Mouse (Mus musculus) thymus, adult 18-20 months (tissue): Measurements from ENCODE around the gene Wtap.
"Not testable (repeated sequence)": the region's sequence is repeated elsewhere in the genome, so short reads cannot be mapped to it uniquely, and the experiment has no call there.

Experiments used
- DNase-seq, 2 experiments: peaks; one replicate each; pipeline ENCODE4 v3.0.0; 2022; ENCODE audit warnings: mixed read lengths in 2 of 2

The Wtap gene

GRCm38 (mm10) chr17:12994069-12994468 lies at the start of gene Wtap:
TSS of gene Wtap (minus strand) at chr17:12994169.
- no peak for DNase-seq

DNA sequence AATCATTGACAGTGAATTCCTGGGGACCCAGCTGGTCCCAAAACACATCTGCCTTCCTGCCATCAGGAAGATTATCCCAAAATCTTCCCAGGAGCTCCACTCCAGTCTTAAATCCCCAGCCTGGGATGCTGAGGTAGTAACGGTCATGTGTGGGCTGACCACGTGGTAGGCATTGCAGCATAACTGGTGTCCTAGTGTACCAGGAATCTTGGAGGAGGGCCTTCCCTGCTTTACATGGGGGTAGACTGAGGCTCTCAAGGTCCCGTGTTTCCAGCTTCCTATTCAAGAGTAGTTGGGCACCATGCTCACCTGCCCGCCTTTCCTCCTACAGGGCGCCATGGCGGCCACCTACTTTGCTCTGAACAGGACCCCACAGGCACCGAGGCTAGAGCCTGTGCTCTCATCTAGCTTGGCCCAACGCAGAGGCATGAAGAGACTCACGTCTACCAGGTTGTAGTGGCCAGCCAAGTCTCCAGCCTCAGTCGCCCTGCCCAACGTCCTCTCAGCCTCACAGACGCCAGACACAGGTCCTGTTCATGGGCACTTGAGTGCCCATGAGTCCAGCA lies 42.7 kb upstream of the Wtap start:
- not testable (repeated sequence) for DNase-seq

DNA sequence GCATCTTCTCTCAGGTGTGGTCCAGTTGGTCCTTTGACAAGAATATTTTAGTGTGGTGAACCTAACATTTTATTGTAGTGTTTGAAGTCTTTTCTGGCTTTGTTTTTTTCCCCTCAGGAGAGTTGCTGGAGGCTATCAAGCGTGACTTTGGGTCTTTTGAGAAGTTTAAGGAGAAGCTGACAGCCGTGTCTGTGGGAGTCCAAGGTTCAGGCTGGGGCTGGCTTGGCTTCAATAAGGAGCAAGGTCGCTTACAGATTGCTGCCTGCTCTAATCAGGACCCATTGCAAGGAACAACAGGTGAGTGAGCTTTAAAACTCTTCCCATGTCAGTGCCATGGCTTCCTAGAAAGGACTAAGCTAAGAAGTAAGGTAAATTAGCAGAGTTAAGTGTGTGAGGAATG lies 19.3 kb upstream of the Wtap start:
- no peak for DNase-seq

GRCm38 (mm10) chr17:13009887-13010286 lies 15.9 kb upstream of the Wtap start:
- no peak for DNase-seq

GRCm38 (mm10) chr17:13008528-13008927 lies 14.6 kb upstream of the Wtap start:
- DNase-seq = no peak

DNA sequence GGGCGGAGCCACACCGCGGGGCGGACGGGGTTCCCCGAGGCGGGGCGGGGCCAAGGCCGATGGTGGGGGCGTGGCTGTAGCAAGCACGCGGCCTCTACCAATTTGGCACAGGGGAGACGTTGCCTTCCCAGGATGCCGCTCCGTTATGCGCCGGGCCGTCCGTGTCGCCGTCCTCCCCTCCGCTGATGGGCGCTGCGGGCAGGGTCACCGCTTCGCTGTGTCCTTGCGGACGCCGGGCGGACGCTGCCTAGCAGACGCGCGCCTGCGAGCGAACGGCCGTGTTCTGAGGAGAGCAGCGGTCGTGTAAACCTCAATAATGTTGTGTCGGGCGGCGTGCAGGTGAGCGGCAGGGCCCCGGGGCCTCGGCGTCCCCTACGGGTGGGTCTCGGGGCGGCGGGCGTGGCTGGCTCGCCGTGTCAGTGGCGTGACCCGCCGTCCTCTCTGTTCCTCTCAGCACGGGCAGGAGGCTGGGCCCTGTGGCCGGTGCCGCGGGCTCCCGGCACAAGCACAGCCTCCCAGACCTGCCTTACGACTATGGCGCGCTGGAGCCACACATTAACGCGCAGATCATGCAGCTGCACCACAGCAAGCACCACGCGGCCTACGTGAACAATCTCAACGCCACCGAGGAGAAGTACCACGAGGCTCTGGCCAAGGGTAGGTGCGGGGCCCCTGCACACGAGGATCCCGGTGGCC lies 13.9 kb upstream of the Wtap start:
- DNase-seq = peak; percentile 94

DNA sequence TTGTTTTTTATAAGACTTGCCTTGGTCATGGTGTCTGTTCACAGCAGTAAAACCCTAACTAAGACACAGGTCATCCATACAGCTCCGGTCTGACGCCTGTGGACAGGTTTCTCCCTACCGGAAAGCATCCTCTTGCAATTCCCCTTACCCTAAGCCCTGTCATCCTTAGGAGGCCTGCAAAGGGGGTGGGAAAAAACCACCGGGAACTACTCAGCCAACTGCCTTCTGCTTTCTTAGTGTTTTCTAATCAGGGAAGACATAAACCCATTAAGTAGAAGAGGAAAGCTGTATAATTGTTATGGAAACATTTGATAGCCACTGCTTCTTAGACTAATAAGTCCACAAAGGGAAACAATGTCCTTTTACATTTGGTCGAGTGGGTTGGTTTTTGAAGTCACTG lies 13.0 kb upstream of the Wtap start:
- no peak for DNase-seq

DNA sequence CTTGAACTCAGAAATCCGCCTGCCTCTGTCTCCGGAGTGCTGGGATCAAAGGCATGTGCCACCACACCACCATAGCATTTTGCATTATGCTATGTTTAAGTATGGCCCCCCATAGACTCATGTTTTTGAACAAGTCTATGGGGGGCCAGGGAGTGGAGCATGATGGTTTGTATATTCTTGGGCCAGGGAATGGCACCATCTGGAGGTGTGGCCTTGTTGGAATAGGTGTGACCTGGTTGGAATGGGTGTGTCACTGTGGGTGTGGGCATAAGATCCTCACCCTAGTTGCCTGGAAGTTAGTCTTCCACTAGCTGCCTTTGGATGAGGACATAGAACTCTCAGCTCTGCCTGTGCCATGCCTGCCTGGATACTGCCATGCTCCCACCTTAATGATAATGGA lies 12.6 kb upstream of the Wtap start, which contains the start of gene Sod2:
Gene Sod2 (plus strand): TSS at position 301 of the 400 bp plus-strand sequence.
- not testable (repeated sequence) for DNase-seq

DNA sequence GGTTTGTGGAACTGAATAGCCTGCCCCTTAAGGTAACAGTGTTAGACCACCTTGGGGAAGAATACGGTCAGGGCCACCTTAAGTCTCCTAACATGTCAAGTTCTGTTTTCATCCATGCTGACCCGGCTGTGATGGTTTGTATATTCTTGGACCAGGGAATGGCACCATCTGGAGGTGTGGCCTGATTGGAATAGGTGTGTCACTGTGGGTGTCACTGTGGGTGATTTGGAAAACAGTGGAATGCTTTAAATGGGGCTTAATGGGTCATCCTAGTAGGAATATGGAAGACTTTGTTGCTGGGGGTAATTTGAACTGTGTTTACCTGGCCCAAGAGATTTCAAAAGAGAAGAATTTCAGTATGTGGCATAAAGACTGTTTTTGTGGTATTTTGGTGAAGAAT lies 10.5 kb upstream of the Wtap start:
- DNase-seq = not testable (repeated sequence)

GRCm38 (mm10) chr17:13002243-13002642 lies 8.3 kb upstream of the Wtap start:
- not testable (repeated sequence) for DNase-seq

- no peak for DNase-seq
Measured at GRCm38 (mm10) chr17:12999069-12999468, 5.1 kb upstream of the Wtap start.

DNA sequence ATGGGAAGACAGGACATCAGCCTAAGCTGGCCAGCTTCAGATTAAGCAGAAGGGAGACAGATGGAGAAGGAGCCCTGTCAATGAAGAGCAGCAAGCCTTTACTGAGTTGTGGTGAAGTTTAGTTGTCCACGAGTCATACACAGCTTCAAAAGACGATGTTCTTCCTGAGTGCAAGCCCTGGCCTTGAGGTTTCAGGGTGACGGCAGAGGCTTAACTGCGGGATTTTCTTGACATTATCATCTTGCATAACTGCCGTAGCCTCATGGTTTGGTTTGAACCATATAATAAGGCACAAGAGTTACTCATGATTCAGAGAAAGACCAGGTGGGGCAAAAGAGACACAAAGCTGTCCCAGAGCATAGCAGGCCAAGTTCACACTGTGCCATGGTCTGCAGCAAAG lies 3.9 kb upstream of the Wtap start:
- no peak for DNase-seq

GRCm38 (mm10) chr17:12996345-12996744 lies 2.4 kb upstream of the Wtap start:
- peak in 1 of 2 experiments; percentile 34 for DNase-seq

- peak; percentile 87 to 91 for DNase-seq
Measured at GRCm38 (mm10) chr17:12992470-12992991, 1.4 kb downstream of the Wtap start.

- DNase-seq = peak; percentile 78 to 79
Measured at GRCm38 (mm10) chr17:12991635-12992358, 2.2 kb downstream of the Wtap start.

- peak in 1 of 2 experiments; percentile 25 for DNase-seq
Measured at GRCm38 (mm10) chr17:12991194-12991634, 2.8 kb downstream of the Wtap start.

- DNase-seq = no peak
Measured at GRCm38 (mm10) chr17:12990567-12991145, 3.3 kb downstream of the Wtap start.

- DNase-seq = peak in 1 of 2 experiments; percentile 15
Measured at GRCm38 (mm10) chr17:12988096-12988495, 5.9 kb downstream of the Wtap start.

- no peak for DNase-seq
Measured at GRCm38 (mm10) chr17:12983988-12984387, 10.0 kb downstream of the Wtap start.

DNA sequence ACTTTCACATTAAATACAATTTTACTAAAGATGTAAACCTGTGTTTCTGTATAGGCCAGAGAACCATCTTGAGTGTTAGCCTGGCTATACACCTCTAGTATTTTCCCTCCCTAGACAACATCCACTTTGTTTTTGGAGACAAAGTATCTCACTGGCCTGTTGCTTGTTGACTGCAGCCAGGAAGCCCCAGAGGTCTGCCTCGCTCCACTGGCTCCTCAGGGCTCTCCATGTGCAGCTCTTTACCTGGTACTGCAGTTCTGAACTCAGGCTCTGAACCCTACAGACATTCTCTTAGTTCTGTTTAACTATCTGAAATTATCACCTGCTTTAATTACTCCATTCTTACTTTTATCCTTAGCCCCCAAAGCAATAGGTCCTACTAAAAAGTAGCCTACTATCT lies 15.4 kb downstream of the Wtap start:
- no peak for DNase-seq

DNA sequence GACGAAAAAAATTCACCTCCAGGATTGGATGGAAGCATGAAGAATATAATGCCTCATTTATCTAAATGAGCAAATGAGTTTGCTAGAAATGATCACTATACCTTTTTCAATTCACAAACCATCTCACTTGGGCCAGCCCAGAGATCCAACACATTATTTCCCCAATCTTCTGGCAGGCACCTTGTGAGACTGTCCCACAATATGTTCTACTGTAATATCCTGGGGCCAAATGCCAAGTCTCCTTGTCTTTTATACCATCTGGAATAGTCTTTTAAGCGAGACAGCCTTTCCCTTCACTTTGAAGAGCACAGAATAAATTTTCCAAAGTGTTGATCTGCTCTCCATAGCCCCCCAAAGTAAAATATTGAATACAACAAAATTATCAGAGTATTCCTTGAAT lies 20.1 kb downstream of the Wtap start:
- no peak for DNase-seq

GRCm38 (mm10) chr17:12967173-12967572 lies 26.8 kb downstream of the Wtap start:
- DNase-seq = no peak

GRCm38 (mm10) chr17:12963476-12963875 lies 30.5 kb downstream of the Wtap start:
- DNase-seq = no peak
